Mouse (Mus musculus) cerebellum, adult 2 months (tissue): ENCODE data around the gene Zfp90. TPM values are rescaled to one million over a fixed set of nuclear protein-coding genes. Genes with fewer than 3 reads are reported as not detected.

Source experiments
- DNase-seq, 2 experiments: peaks; one replicate each; pipeline ENCODE4 v3.0.0; 2021
- H3K27ac ChIP-seq: fragments of 200-500 bp; 2 replicates; pipeline ENCODE4 v1.5.1; 2012; ENCODE audit warnings: low read length, control low read depth, inconsistent platforms; ENCODE audit not compliant: insufficient read depth
- H3K27me3 ChIP-seq: fragments of 200-500 bp; 2 replicates; pipeline ENCODE4 v1.6.1; 2012; ENCODE audit warnings: inconsistent platforms, mild to moderate bottlenecking, low read length, moderate library complexity; ENCODE audit not compliant: control insufficient read depth, insufficient read depth
- H3K4me1 ChIP-seq: fragments of 200-500 bp; 2 replicates; pipeline ENCODE4 v1.6.1; 2011; ENCODE audit warnings: low read length; ENCODE audit not compliant: control insufficient read depth, insufficient read depth
- H3K4me3 ChIP-seq: fragments of 200-500 bp; replicated peaks from 2 replicates; pipeline ENCODE3; 2011; ENCODE audit warnings: mild to moderate bottlenecking, low read depth, low read length, control low read depth; ENCODE audit not compliant: insufficient read depth
- CTCF ChIP-seq: fragments of 200-500 bp; IDR thresholded peaks from 2 replicates; pipeline ENCODE4 v1.5.1; 2011; ENCODE audit warnings: low read depth, mild to moderate bottlenecking, control low read depth, low read length, moderate library complexity, borderline replicate concordance; ENCODE audit not compliant: insufficient read depth
- POLR2A ChIP-seq: fragments of 200-500 bp; IDR thresholded peaks from 2 replicates; pipeline ENCODE4 v1.6.1; 2011; ENCODE audit warnings: low read length, control low read depth, borderline replicate concordance; ENCODE audit not compliant: insufficient read depth
- WGBS: fragments of 180-500 bp; shearing (Covaris S2); methylation state at CpG from one replicate; pipeline ENCODE4 v1.1.7; 2018; 5-methylcytosine and 5-hydroxymethylcytosine counted together
- polyA plus RNA-seq: library from polyadenylated mRNA; depleted of rRNA; stranded (reverse); fragments of >200 nt; gene quantifications from 2 replicates; pipeline ENCODE4 v1.2.3, GENCODE M21; 2012; rRNA removed

Zfp90 gene
- 12.3 and 13.5 TPM in 2 replicates for polyA plus RNA-seq

DNA sequence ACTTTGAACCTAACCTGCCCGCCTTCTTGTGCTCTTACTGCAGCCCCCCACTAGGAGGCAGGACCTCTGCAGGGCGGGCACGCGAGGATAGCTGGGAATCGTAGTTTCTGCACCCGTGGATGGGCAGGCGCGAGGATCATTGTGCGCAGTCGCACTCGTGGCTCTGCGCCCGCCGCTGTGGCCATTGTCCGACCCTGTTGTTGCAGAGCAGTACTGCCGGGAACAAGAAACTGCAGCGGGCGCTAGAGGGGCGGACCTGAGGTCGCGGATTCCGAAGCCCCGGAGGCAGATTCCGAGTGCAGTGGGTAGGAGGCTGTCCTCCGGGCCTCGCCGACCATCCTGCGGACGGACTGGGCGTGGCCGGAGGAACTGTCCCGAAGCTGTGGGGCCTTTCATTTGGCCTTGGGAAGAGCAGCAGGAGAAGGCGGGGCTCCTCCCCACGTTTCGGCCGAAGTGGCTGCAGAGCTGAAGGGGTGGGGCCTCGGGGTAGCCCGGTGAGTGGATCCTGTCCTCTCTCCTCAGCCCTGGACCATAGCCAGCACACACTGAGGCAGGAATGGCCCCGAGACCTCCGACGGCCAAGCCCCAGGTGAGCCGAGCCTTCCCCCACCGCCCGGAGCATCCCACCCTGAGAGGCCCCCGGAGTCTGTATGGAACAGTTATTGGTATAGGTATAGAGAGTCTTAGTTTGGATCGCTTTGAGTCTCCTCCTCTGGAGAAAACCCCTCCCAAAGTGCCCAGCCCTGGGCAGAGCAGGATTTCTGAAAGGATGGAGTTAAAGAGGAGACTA lies at the start of gene Zfp90:
Gene Zfp90, plus strand, starts transcription at position 146 of the 790 bp plus-strand sequence.
- peak; percentile 55 for TF ChIP-seq POLR2A
- peak; percentile 83 for TF ChIP-seq CTCF
- Histone ChIP-seq H3K4me1 (no peaks in the 10 kb centered on the region), H3K27ac (peak within 1 kb of the TSS; percentile 65), H3K4me3 (peak within 1 kb of the TSS; percentile 80), H3K27me3 (no peaks in the 10 kb centered on the region)
- DNase-seq: peak; percentile 95
- under 1% methylated on average over 46 of the region's 46 CpGs for WGBS

- TF ChIP-seq POLR2A: no peak
- TF ChIP-seq CTCF: no peak
- DNase-seq: no peak
- H3K27ac ChIP-seq: no peak overlapping the region
- no peaks in the 10 kb centered on the region for H3K4me1 ChIP-seq
- 66% methylated on average over 3 of the region's 3 CpGs for WGBS
- no peak overlapping the region for H3K4me3 ChIP-seq
- no peaks in the 10 kb centered on the region for H3K27me3 ChIP-seq
Observed at GRCm38 (mm10) chr8:106368501-106368900, 46.6 kb upstream of the Zfp90 start.

DNA sequence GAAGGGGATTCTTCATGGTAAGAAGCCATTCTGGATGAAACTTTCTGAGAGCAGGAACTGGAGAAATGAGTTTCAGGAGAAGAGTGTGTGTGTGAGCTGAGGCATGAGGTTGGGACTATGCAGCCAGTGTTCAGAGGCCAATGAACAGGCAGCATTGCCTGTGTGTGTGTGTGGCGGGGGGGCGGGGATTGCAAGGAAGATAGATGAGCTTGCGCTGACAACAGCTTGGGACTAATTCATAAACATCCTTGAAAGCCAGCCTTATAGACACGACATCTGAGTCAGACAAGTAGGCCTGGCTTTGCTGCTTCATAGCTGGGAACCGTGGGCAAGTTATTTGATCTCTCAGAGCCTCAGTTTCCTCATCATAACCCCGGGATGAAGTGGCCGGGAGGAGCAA lies 46.1 kb upstream of the Zfp90 start:
- 85% methylated on average over 7 of the region's 7 CpGs for WGBS
- H3K27me3 ChIP-seq: no peaks in the 10 kb centered on the region
- TF ChIP-seq CTCF (no peak), POLR2A (no peak)
- H3K4me1 ChIP-seq: no peaks in the 10 kb centered on the region
- no peak overlapping the region for H3K27ac ChIP-seq
- no peak for DNase-seq
- H3K4me3 ChIP-seq: no peak overlapping the region

DNA sequence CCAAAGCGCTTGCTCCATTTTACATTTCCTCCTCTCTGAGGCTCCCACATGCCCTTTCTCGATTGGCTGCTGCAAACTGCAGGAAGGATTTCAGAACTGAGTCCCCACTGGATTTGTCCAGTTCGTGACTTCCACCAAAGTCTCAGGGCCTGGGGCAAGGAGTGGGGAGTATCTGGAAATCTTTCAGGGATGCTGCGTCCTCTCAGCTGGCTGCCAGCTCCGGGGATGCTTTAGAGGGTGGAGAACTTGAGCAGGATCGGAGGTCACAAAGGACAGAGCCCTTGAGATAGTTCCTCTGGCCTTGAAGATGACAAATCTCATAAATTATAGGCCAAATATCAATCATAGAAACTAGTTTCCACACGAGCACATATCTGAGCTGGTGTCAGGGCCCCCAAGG lies 39.2 kb upstream of the Zfp90 start:
- WGBS: 78% methylated on average over 7 of the region's 7 CpGs
- no peak for DNase-seq
- no peak overlapping the region for H3K4me3 ChIP-seq
- H3K27ac ChIP-seq: no peak overlapping the region
- H3K27me3 ChIP-seq: no peaks in the 10 kb centered on the region
- peaks cover 15% of the 10 kb centered on the region for H3K4me1 ChIP-seq
- TF ChIP-seq CTCF (no peak), POLR2A (no peak)

DNA sequence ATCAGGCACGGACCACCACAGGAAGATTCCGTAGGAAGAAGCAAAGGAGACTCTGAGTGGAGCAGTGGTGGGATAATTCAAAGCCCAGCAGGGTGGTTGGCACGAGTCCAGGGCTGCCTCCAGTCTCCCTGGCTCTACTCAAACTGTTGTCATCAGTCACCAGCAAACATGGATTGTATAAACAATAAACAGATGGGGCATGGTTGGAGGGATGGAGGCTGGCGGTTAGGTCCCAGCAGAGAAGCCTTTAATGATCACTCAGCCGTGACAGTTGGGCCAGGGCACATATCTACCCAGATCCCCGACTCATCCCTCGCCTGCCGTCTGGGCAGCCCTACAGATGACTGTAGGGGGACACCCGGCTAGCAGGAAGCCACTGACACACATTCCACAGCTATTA lies 38.3 kb upstream of the Zfp90 start:
- 9% methylated on average over 9 of the region's 9 CpGs for WGBS
- no peak overlapping the region for H3K4me3 ChIP-seq
- H3K4me1 ChIP-seq: peaks cover 15% of the 10 kb centered on the region
- TF ChIP-seq CTCF (no peak), POLR2A (no peak)
- H3K27ac ChIP-seq: no peak overlapping the region
- H3K27me3 ChIP-seq: no peaks in the 10 kb centered on the region
- DNase-seq: peak; percentile 54 to 66

- peak in 1 of 2 experiments; percentile 36 for DNase-seq
- peaks cover 15% of the 10 kb centered on the region for H3K4me1 ChIP-seq
- H3K4me3 ChIP-seq: no peak overlapping the region
- TF ChIP-seq CTCF (no peak), POLR2A (no peak)
- H3K27ac ChIP-seq: no peak overlapping the region
- WGBS: 42% methylated on average over 6 of the region's 7 CpGs
- no peaks in the 10 kb centered on the region for H3K27me3 ChIP-seq
Observed at GRCm38 (mm10) chr8:106378501-106379048, 36.6 kb upstream of the Zfp90 start.

GRCm38 (mm10) chr8:106379357-106379756 lies 35.8 kb upstream of the Zfp90 start:
- Histone ChIP-seq H3K4me1 (peaks cover 15% of the 10 kb centered on the region), H3K4me3 (no peak overlapping the region), H3K27ac (no peak overlapping the region), H3K27me3 (no peaks in the 10 kb centered on the region)
- DNase-seq: no peak
- TF ChIP-seq POLR2A: no peak
- TF ChIP-seq CTCF: no peak
- 93% methylated on average over 5 of the region's 5 CpGs for WGBS

- no peak for DNase-seq
- Histone ChIP-seq H3K27me3 (no peaks in the 10 kb centered on the region), H3K4me3 (no peak overlapping the region), H3K4me1 (peaks cover 15% of the 10 kb centered on the region), H3K27ac (no peak overlapping the region)
- 93% methylated on average over 6 of the region's 6 CpGs for WGBS
- TF ChIP-seq CTCF: no peak
- no peak for TF ChIP-seq POLR2A
Observed at GRCm38 (mm10) chr8:106381026-106381425, 34.1 kb upstream of the Zfp90 start.
